Mouse (Mus musculus): ENCODE data around the gene Apeh. TPM values are rescaled to one million over a fixed set of nuclear protein-coding genes. Genes with fewer than 3 reads are reported as not detected.
"Not testable (repeated sequence)": the region's sequence is repeated elsewhere in the genome, so short reads cannot be mapped to it uniquely, and the experiment has no call there.

Gene Apeh
- polyA plus RNA-seq, 1 experiment from 2014 or later = 54.5 TPM

DNA sequence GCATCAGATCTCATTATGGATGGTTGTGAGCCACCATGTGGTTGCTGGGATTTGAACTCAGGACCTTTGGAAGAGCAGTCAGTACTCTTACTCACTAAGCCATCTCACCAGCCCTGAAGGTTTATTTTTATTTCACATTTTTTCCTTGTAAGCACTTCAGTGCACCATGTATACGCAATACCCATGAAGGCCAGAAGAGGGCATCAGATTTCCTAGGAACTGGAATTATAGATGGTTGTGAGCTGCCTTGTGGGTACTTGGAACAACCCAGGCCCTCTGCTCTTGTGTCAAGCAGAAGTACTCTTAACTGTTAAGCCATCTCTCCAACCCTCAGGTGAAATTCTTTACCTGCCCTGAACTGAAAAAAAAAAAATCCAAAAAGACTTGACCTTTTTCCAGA lies 41.8 kb upstream of the Apeh start:
- Histone ChIP-seq H3K4me2 (ENCODE audit: low read depth, low read length) (no peak overlapping the region), H3K27me3 (ENCODE audit: control insufficient read depth, insufficient read depth, low read length) (no peaks in the 10 kb centered on the region), H3K9me3 (replicated peaks; ENCODE audit: control insufficient read depth, low read length) (no peaks in the 10 kb centered on the region), H3K4me3 (ENCODE audit: low read length) (no peak overlapping the region), H3K9ac (ENCODE audit: low read length) (no peak overlapping the region), H3K36me3 (ENCODE audit: control insufficient read depth, insufficient read depth) (no peaks in the 10 kb centered on the region), H3K27ac (ENCODE audit: low read length) (no peak overlapping the region), H3K4me1 (ENCODE audit: control insufficient read depth, insufficient read depth, low read length) (peaks cover 15% of the 10 kb centered on the region)
- no peak for ATAC-seq (replicated peaks; ENCODE audit: extremely low read depth, insufficient read depth, low FRiP score)
- 52% methylated on average over 1 of the region's 1 CpGs for WGBS

GRCm38 (mm10) chr9:108135679-108136078 lies 41.3 kb upstream of the Apeh start:
- H3K4me1 ChIP-seq (ENCODE audit: control insufficient read depth, insufficient read depth, low read length) = peaks cover 15% of the 10 kb centered on the region
- not testable (repeated sequence) for H3K27ac ChIP-seq (ENCODE audit: low read length); H3K36me3 ChIP-seq (ENCODE audit: control insufficient read depth, insufficient read depth); H3K9me3 ChIP-seq (replicated peaks; ENCODE audit: control insufficient read depth, low read length); H3K9ac ChIP-seq (ENCODE audit: low read length); ATAC-seq (replicated peaks; ENCODE audit: extremely low read depth, insufficient read depth, low FRiP score); H3K4me2 ChIP-seq (ENCODE audit: low read depth, low read length); H3K27me3 ChIP-seq (ENCODE audit: control insufficient read depth, insufficient read depth, low read length); H3K4me3 ChIP-seq (ENCODE audit: low read length)
- WGBS = 87% methylated on average over 3 of the region's 3 CpGs

GRCm38 (mm10) chr9:108133478-108133877 lies 39.1 kb upstream of the Apeh start:
- no peak for ATAC-seq (replicated peaks; ENCODE audit: extremely low read depth, insufficient read depth, low FRiP score)
- Histone ChIP-seq H3K9me3 (replicated peaks; ENCODE audit: control insufficient read depth, low read length) (no peaks in the 10 kb centered on the region), H3K27ac (ENCODE audit: low read length) (no peak overlapping the region), H3K4me2 (ENCODE audit: low read depth, low read length) (no peak overlapping the region), H3K4me1 (ENCODE audit: control insufficient read depth, insufficient read depth, low read length) (peaks cover 15% of the 10 kb centered on the region), H3K36me3 (ENCODE audit: control insufficient read depth, insufficient read depth) (no peaks in the 10 kb centered on the region), H3K9ac (ENCODE audit: low read length) (no peak overlapping the region), H3K27me3 (ENCODE audit: control insufficient read depth, insufficient read depth, low read length) (no peaks in the 10 kb centered on the region), H3K4me3 (ENCODE audit: low read length) (no peak overlapping the region)
- WGBS = 63% methylated on average over 1 of the region's 1 CpGs

DNA sequence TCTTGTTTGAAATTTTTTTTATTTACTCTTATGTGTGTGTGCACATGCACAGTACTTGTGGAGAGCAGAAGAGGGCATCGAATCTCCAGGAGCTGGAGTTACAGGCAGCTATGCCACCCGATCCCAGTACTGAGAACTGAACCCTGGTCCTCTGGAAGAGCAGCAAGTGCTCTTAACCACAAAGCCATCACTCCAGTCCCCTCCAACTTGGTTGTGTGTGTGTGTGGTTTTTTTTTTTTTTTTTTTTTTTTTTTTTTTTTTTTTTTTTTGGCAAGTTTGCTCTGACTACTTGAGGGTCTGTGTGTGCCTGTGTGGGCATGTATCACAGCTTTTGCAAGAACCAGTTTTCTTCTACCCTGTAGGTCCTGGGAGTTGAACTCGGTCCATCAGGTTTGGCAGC lies 38.0 kb upstream of the Apeh start:
- WGBS = 82% methylated on average over 3 of the region's 3 CpGs
- H3K4me3 ChIP-seq (ENCODE audit: low read length) = no peak overlapping the region
- no peaks in the 10 kb centered on the region for H3K36me3 ChIP-seq (ENCODE audit: control insufficient read depth, insufficient read depth)
- ATAC-seq (replicated peaks; ENCODE audit: extremely low read depth, insufficient read depth, low FRiP score) = no peak
- H3K9ac ChIP-seq (ENCODE audit: low read length) = no peak overlapping the region
- peaks cover 8% of the 10 kb centered on the region for H3K4me1 ChIP-seq (ENCODE audit: control insufficient read depth, insufficient read depth, low read length)
- no peak overlapping the region for H3K4me2 ChIP-seq (ENCODE audit: low read depth, low read length)
- no peaks in the 10 kb centered on the region for H3K27me3 ChIP-seq (ENCODE audit: control insufficient read depth, insufficient read depth, low read length)
- H3K9me3 ChIP-seq (replicated peaks; ENCODE audit: control insufficient read depth, low read length) = no peaks in the 10 kb centered on the region
- no peak overlapping the region for H3K27ac ChIP-seq (ENCODE audit: low read length)

DNA sequence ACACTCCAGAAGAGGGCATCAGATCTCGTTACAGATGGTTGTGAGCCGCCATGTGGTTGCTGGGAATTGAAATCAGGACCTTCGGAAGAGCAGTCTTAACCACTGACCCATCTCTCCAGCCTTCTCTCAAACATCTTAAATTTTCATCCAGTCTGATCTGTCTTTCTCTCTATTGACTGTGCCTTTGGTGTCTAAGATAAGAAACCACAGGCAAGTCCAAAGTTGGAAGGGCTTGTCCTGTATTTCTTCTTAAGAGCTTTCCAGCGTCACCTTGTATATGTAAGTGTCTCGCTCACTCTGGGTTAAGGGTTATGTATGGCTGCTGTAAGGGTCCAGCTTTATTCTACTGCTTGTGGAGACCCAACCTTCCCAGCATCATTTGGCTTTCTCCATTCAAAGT lies 37.1 kb upstream of the Apeh start:
- Histone ChIP-seq H3K4me3 (ENCODE audit: low read length) (no peak overlapping the region), H3K27me3 (ENCODE audit: control insufficient read depth, insufficient read depth, low read length) (no peaks in the 10 kb centered on the region)
- WGBS = 84% methylated on average over 5 of the region's 5 CpGs

DNA sequence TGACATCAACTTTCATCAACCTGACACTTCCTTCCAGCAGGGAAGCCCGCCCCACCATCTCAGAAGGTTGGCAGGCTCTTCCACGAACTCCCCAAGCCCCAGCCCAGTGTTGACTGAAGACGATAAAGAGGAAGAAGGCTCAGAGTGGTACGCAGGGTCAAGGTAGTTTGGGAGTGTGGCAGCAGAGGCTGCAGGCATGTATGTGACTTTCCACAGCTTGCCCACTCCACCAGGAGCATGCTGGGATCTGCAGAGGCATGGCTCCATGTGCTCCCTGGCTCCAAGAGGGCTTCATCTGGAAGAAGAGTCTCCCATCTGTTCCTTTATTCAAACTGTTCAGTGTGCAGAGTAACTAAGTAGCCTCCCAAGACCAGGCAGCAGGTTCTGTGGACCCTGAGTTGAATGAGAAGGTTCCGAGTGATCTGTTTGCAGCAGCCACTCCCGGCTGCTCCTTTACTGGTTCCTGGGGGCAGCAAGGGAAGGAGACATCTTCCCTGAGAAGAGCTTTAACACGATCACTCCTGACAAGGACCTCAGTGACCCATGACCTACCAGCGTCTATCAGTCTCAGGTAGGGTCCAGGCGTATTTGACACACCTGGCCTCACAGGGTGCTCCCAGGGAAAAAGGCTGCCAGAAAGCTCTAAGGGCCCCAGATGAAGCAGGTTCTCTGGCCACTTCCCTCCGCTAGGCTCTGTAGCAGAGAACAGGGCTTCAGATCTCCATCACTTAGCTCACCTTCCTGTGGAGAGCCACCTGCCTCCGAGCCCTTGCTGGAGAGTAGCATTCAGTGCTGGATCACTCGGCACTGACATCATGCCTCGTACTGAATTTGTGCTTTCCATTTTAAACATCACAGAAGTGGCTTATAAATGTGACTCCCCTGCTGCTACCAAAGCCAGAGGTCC lies 34.9 kb upstream of the Apeh start:
- H3K36me3 ChIP-seq (ENCODE audit: control insufficient read depth, insufficient read depth) = no peaks in the 10 kb centered on the region
- no peaks in the 10 kb centered on the region for H3K4me1 ChIP-seq (ENCODE audit: control insufficient read depth, insufficient read depth, low read length)
- WGBS = 64% methylated on average over 13 of the region's 13 CpGs

More for the DNA sequence above, 37.1 kb upstream of the Apeh start:
- Histone ChIP-seq H3K9ac (ENCODE audit: low read length) (no peak overlapping the region), H3K4me2 (ENCODE audit: low read depth, low read length) (no peak overlapping the region), H3K36me3 (ENCODE audit: control insufficient read depth, insufficient read depth) (no peaks in the 10 kb centered on the region), H3K27ac (ENCODE audit: low read length) (no peak overlapping the region), H3K4me1 (ENCODE audit: control insufficient read depth, insufficient read depth, low read length) (no peaks in the 10 kb centered on the region; the same call in 1 of the 2 replicates), H3K9me3 (replicated peaks; ENCODE audit: control insufficient read depth, low read length) (no peaks in the 10 kb centered on the region)
- no peak for ATAC-seq (replicated peaks; ENCODE audit: extremely low read depth, insufficient read depth, low FRiP score)

GRCm38 (mm10) chr9:108128248-108128647 lies 33.8 kb upstream of the Apeh start:
- H3K27me3 ChIP-seq (ENCODE audit: control insufficient read depth, insufficient read depth, low read length) = no peaks in the 10 kb centered on the region
- no peaks in the 10 kb centered on the region for H3K4me1 ChIP-seq (ENCODE audit: control insufficient read depth, insufficient read depth, low read length)
- H3K9ac ChIP-seq (ENCODE audit: low read length) = no peak overlapping the region
- WGBS = 60% methylated on average over 11 of the region's 11 CpGs
- H3K27ac ChIP-seq (ENCODE audit: low read length) = no peak overlapping the region
- H3K9me3 ChIP-seq (replicated peaks; ENCODE audit: control insufficient read depth, low read length) = no peaks in the 10 kb centered on the region
- no peaks in the 10 kb centered on the region for H3K36me3 ChIP-seq (ENCODE audit: control insufficient read depth, insufficient read depth)
- H3K4me3 ChIP-seq (ENCODE audit: low read length) = no peak overlapping the region
- no peak overlapping the region for H3K4me2 ChIP-seq (ENCODE audit: low read depth, low read length)
- ATAC-seq (replicated peaks; ENCODE audit: extremely low read depth, insufficient read depth, low FRiP score) = no peak

More for the DNA sequence above, 34.9 kb upstream of the Apeh start:
- H3K4me3 ChIP-seq (ENCODE audit: low read length) = no peak overlapping the region
- no peak overlapping the region for H3K27ac ChIP-seq (ENCODE audit: low read length)
- H3K9me3 ChIP-seq (replicated peaks; ENCODE audit: control insufficient read depth, low read length) = no peaks in the 10 kb centered on the region
- no peak for ATAC-seq (replicated peaks; ENCODE audit: extremely low read depth, insufficient read depth, low FRiP score)
- no peaks in the 10 kb centered on the region for H3K27me3 ChIP-seq (ENCODE audit: control insufficient read depth, insufficient read depth, low read length)
- H3K4me2 ChIP-seq (ENCODE audit: low read depth, low read length) = no peak overlapping the region
- no peak overlapping the region for H3K9ac ChIP-seq (ENCODE audit: low read length)

GRCm38 (mm10) chr9:108126436-108127180 lies 32.2 kb upstream of the Apeh start:
- H3K4me3 ChIP-seq (ENCODE audit: low read length) = no peak overlapping the region
- no peak overlapping the region for H3K9ac ChIP-seq (ENCODE audit: low read length)
- no peak for ATAC-seq (replicated peaks; ENCODE audit: extremely low read depth, insufficient read depth, low FRiP score)
- no peaks in the 10 kb centered on the region for H3K4me1 ChIP-seq (ENCODE audit: control insufficient read depth, insufficient read depth, low read length)
- no peak overlapping the region for H3K4me2 ChIP-seq (ENCODE audit: low read depth, low read length)
- 77% methylated on average over 17 of the region's 17 CpGs for WGBS
- H3K9me3 ChIP-seq (replicated peaks; ENCODE audit: control insufficient read depth, low read length) = no peaks in the 10 kb centered on the region
- no peaks in the 10 kb centered on the region for H3K36me3 ChIP-seq (ENCODE audit: control insufficient read depth, insufficient read depth)
- H3K27me3 ChIP-seq (ENCODE audit: control insufficient read depth, insufficient read depth, low read length) = no peaks in the 10 kb centered on the region
- H3K27ac ChIP-seq (ENCODE audit: low read length) = no peak overlapping the region

DNA sequence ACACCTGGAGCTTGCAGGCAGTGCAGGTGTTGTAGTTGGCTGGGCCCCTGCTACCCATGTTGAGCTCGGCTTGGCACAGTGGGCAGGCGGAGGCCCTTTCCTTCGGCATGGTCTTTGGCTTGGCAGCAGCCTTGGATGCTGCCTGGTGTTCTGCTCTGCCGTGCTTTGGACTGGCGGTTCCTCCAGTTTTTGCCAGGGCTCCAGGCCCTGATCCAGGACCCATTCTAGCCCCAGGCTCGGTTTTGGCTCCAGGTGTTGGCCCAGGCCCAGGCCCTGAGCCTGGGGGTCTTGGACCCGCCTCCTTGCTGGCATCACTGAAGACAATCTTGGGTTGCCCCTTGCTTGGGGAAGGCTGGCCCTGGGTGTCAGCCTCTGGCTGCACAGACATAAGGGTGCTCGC lies 31.3 kb upstream of the Apeh start:
- Histone ChIP-seq H3K4me1 (ENCODE audit: control insufficient read depth, insufficient read depth, low read length) (peaks cover under 1% of the 10 kb centered on the region; the same call in 1 of the 2 replicates), H3K9ac (ENCODE audit: low read length) (no peak overlapping the region), H3K4me3 (ENCODE audit: low read length) (no peak overlapping the region), H3K27ac (ENCODE audit: low read length) (no peak overlapping the region), H3K4me2 (ENCODE audit: low read depth, low read length) (no peak overlapping the region), H3K36me3 (ENCODE audit: control insufficient read depth, insufficient read depth) (no peaks in the 10 kb centered on the region), H3K9me3 (replicated peaks; ENCODE audit: control insufficient read depth, low read length) (no peaks in the 10 kb centered on the region), H3K27me3 (ENCODE audit: control insufficient read depth, insufficient read depth, low read length) (no peaks in the 10 kb centered on the region)
- WGBS = 87% methylated on average over 8 of the region's 8 CpGs
- no peak for ATAC-seq (replicated peaks; ENCODE audit: extremely low read depth, insufficient read depth, low FRiP score)

All from heart, embryonic 16.5 days (tissue).